Mouse (Mus musculus): ENCODE measurements around the gene Sec61b.

Gene Sec61b

DNA sequence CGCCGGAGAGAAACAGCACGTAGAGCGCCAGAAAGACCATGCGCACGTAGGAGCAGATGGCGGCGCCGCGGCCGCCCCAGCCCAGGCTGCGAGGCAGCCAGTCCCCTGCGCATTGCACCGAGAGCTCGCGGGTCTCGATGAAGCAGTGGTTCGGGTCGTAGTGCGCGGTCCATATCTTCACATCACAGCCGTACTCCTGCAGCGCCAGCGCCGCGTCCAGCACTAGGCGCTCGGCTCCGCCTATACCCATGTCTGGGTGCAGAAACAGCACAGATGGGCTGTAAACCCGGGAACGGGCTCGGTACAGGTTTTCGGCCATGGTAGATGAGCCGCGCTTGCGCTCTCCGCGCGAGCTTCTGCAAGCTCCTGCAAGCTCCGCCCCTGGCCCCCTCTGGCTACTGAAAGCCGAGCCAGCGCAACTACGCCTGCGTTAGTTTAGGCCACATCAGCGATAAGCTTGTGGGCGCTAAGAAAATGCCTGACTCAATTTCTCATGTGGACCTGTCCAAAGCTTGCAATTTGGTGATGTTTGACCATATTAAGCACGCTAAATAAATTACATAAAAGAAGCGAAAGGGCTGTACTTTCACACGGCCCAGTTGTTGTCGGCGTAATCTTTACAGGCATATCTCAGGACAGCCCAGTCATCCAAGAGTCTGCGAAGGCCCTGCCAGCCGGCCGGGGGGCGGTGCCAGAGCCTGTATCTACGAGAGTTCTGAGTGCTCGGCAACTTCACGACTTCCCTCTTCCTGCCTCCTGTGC, at the start of gene Sec61b, which contains the start of gene Alg2:
Gene Sec61b (plus strand): TSS at position 691 of the 762 bp plus-strand sequence.
Gene Alg2 (minus strand): TSS at position 366 of the 762 bp plus-strand sequence.
- peak; percentile 98 for DNase-seq

DNA sequence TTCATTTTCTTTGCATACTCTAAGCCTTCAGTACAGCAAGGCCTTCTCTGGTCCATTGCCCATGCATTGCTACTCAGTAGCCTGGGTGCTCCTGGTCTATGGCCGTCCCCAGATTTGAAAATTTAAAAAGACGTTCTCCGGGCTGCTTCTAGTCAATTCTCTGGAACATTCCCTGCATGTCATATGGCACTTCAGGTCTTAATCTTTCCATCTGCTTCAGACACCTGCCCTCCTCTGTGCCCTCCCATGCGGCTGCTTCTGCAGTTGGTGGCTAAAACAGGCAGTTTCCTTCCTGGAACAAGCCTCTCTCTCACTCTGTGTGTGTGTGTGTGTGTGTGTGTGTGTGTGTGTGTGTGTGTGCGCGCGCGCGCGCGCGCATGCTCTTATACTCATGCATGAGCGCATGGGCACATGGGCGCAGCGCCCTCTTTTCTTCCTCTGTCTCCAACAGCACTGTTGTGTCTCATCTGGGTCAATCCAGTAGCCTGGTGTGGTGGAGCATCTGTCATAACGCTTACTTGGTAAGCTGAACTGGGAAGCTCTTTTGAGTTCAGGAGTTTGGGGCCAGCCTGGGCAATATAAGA, 49.1 kb upstream of the Sec61b start:
- peak; percentile 73 for DNase-seq

DNA sequence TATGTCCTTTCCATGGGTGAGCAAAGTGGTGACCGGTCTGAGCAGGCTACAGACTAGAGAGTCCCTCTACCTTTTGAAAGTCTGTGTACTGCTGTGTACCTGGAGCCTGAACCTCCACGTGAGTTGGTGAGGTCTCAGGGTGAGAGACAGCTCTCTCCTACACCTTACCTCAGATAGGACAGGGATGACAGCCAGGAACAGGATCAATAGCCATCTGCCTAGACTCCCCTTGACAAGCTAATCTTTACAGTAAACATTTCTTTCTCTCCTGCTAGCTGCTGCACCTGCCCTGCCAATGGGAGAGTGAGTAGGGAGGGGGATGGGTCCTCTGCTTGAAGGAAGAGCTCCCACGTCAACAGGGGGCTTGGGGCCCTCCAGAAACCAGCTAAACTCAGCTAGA, 46.9 kb upstream of the Sec61b start:
- DNase-seq, result no peak

DNA sequence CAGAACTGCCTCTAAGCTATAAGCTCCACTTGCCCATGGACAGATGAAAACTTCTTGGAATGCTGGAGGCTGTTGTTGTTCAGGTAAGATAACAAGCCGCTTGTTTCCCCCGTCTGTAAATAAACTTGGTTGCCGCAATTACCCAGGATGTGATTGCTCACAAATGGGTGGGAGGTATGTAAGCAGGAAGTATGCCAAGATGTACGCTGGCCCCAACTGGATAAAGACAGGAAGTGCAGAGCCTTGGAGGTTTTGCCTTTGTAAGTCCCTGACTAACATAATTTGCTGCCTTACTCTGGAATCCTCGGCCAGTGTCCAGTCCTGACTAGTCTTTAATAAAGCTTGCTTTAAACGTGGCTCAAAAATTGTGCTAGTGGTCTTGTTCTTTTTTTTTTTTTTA, 43.9 kb upstream of the Sec61b start:
- no peak for DNase-seq

DNA sequence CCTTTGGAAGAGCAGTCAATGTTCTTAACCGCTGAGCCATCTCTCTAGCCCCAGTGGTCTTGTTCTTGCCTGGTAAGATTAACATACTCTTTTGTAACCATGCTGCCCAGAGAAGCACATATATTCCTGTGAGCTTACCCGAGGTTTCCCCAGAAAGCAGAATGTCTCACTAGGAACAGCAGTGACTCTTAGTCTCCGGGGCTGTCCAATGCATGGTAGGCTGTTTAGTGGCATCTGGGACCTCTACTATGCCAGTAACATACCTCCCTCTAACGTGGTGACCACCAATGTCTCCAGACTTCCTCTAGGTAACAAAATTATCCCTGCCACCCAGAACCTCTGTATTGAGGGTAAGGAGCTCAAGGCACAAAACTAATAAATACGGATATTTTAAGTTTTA, 43.4 kb upstream of the Sec61b start:
- DNase-seq, result no peak

DNA sequence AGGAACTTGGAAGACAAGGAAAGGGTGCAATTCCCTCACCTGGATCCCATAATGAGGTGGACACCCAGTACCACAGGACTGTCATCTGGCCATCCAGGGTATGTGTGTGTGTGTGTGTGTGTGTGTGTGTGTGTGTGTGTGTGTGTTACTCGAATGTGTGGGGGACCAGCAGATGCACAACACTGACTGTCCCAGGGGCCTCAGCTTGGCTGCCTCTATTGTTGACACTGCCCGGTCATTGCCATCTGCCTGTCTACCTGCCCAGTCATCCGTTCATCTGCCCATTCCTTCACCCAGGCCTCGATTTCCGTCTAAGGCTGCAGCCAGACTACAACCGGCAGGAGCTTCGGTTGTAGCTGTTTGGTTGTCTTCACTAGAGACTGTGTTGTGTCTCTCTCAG, 41.7 kb upstream of the Sec61b start:
- DNase-seq, result no peak

DNA sequence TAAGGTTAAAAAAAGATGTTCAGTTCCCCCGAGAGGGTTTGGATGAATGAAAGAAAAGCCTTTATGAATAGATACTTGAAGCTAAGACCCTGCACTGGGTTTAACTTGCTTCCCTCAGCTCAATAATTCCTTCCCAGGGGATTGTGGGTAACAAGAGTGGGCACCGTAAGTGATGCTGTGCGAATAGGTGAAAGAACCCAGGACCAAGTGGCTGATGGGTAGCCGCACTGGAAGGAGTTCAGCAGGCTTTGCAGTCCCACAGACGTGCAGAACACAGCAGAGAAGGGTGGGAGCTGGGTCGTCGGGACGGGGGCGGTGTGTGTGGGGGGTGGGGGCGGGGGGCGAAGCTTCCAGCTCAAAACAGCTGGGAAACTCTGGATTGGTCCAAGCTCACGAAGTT, 39.3 kb upstream of the Sec61b start:
- DNase-seq, result no peak

DNA sequence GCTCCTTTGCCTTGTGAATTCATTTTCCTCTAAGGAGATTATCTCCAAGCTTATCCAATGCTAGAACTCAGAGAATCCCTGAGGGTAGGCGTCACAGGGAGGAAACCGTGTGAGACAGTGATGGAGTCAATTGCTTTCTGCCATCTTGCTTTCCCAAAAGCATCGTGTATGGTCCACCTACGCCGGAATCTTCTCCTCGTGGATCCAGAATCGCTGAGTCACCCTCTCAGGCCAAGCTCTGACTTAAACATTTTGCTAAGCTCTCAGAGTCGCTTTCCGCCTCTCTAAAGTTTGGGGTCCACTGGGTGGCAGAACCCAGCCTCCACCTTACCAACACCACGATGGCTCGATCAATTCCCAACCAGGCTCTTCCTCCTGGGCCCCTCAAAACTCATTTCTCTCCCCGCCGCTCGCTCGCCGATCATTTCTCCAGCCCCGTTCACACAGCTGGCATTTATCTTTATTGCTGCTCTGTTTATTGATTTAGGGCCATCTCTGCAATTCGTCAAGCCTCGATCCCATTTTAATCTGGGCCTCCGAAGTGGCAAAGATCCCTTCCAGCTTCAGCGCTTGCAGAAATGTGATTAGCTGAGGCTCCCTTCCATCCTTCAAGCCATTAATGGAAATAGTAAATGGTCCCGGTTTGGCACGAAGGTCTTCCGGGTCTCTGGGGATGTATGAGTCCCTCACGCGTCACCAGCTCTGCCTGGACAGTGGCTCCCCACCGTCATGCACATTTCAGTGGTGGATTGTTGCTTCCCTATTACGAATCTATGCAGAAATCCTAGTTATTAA, 38.7 kb upstream of the Sec61b start:
- DNase-seq, result no peak

DNA sequence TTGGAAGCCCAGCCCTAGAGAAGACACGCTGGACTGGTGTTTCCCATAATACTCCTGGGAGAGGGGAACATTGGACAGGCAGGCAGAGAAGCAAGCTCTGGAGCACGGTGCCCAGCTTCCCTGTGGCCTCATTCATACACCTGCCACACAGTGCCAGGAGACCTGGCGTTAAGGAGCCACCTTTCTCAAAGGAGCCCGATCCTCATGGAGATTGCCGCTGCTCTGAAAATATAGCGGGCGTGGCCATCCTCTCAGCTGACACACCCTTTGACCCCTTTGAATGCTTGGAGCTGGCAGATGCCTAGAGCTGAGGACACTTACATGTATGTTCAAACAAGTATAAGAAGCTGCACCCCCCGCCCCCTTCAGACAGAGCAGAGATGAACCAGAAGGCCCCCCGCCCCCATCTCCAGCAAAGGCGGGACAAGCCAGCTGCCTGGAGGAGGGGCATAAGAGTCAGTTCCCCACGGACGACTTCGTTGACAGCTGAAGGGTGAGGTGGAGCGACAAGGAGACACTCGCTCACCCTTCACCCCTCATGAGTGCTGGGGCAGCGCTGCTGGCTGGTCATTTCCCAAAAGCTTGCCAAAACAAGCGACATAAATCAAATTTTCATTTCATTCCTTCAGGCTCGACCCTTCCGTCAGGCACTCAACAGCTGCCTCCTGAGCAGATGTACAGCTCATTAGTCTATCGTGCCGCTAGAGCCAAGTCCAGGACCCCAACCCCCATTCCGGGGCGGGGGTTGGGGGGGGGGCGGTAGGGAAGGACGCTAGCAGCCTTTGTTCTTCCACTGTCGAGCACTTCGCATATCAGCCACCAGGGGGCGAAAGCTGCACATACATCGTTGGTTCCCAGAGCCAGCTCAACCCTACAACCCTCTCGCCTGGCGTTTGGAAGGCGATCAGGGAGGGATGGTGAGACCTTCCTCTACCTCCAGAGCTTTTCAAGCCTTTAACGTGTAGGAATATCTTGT, 36.8 kb upstream of the Sec61b start:
- DNase-seq, result peak; percentile 85

DNA sequence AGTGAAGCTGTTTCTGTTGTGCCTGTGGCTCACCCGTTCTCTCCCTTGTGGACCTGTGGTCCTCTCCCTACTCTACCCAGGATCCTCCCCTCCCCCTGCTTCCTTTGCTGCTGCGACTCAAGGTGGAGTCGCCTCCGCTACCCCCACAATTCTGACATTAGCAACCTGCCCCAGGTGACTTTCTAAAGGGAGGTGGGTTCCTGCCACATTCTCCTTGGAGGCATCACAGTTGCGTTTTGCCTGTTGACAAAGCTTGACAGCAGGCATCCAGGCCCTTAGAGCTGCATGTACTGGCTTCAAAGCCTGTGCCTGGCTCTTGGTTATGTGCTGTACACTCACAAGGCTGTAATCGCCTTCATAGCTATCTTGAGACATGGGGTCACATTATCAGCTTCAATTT, 35.5 kb upstream of the Sec61b start:
- DNase-seq, result no peak

DNA sequence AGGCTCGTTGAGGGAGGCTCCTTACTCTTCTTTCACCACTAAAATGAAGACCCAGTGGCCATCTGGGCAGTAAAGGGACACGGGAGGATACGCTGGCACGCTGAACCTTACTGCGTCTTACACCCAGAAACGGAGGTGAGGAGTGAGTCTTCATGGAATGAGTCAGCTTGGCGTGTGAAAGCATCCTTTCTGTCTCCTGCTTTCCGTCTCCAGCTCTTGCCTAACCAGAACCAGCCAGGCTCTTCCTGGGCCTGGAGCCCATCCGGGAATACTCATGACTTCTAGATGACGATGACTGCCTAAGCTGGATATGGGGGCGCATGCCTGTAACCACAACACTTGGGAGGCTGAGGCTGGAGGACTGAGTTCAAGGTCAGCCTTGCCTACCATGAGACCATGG, 33.5 kb upstream of the Sec61b start:
- no peak for DNase-seq

DNA sequence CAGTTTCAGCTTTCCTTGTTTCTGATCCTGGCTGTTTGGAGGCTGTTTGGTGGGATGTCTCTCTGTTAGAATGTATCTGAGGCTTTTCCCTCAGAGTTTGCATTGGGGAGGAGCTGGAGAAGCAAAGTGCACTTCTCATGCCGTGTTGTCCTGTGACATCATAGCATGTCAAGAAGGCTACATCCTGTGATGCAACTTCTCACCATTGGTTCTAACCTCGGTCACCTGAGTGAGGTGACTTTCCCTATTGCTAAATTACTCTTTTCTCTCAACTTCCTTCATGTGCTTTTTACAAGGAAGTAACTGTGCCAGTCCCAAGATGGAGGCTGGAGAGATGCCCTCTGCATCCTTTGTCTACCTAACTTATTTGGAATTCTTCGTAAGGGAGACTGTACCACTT, 25.9 kb upstream of the Sec61b start:
- DNase-seq, result no peak

DNA sequence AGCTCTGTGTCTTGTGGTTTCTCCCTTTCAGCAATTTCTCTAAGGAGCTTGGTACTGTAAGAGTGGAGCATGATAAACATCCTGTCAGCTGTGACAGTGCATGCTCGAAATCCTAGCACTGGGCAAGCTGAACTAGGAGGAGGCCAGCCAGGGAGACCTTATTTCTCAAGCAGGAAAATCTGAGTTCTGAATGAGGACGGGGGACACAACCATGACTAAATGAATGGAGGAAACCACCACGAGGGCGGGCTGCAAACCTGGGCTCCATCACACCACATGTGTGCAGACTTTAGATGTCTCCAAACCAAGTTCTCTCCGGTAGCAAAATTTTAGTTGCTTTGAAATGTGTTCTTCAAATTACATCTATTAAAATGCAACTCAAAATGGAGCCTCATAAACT, 25.3 kb upstream of the Sec61b start:
- DNase-seq, result no peak

DNA sequence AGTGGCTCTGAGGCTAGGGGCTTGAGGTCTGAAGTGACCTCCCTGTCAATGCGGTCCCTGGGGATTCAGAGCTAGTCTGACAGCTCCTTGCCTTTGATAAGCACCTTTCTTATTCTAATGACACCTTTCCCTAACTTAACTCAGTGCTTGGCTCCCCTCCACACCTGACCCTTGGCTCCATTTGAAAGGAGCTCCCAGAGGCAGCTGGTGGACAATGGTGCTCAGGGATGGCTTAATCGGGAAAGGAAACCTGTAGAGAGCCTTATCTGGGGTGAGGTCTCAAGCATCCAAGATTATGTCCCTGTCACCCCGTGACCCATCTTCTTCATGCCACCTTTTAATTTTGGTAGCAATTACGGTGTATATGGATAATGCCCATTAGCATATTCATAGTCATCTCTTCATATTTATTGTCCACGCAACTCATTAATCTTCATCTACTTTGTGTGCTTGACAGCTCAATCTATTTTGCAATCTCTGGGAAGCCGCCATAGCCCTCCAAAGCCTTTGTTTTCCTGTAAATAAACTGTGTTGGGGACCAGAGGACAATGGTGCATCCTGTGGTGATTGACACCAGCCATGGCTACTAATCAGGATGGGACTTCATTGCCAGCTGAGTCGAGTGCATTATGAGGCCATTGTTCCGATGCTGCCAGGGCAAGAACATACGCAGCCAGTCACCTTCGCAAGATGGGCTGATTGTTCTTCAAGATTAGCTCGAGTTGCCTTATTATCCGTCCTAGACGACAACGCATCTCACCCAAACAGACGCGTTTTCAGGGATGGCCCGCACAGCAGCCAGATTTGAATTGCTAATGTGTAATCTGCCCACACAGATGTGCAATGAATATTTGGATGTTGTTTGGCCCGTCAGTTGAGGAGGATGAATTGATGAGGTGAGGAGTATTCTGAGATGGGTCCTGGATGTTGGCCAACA, 24.6 kb upstream of the Sec61b start:
- no peak for DNase-seq

DNA sequence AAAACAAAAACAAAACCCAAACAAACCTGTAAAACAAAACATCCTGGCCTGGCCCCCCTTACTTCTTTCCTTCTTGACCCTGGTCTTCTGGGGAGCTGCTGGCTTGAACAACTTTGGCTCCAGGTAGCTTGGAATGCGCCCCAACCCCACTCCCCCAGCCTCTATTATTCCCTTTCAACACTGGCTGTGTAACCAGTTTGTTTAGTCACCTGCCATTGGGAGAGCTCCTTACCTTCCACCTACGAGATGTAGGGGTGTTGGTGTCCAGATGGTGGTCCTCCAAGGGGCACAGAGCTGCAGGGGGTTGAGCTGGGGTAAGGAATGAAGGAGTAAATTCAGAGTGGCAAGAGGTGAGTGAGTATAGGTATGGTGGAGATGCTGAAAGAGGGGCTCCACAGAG, 7.3 kb upstream of the Sec61b start:
- no peak for DNase-seq

DNA sequence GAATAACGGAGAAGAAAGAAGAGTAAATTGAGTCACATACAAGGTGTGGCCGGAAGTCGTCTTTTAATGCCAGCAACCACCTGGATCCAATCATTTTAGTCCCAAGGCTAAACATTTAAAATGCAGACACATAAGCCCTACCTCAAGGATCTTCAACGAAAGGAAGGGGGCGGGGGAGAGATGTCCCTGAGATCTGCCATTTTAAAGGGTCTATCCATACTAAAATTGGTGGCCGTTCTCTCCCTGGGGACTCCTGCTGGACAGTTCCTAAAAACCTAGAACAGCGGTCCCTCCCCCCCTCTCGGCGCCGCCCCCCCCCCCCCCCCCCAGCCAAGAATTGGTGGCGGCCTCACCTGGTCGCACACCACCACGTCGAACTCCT, 881 bp upstream of the Sec61b start:
- DNase-seq, result no peak

DNA sequence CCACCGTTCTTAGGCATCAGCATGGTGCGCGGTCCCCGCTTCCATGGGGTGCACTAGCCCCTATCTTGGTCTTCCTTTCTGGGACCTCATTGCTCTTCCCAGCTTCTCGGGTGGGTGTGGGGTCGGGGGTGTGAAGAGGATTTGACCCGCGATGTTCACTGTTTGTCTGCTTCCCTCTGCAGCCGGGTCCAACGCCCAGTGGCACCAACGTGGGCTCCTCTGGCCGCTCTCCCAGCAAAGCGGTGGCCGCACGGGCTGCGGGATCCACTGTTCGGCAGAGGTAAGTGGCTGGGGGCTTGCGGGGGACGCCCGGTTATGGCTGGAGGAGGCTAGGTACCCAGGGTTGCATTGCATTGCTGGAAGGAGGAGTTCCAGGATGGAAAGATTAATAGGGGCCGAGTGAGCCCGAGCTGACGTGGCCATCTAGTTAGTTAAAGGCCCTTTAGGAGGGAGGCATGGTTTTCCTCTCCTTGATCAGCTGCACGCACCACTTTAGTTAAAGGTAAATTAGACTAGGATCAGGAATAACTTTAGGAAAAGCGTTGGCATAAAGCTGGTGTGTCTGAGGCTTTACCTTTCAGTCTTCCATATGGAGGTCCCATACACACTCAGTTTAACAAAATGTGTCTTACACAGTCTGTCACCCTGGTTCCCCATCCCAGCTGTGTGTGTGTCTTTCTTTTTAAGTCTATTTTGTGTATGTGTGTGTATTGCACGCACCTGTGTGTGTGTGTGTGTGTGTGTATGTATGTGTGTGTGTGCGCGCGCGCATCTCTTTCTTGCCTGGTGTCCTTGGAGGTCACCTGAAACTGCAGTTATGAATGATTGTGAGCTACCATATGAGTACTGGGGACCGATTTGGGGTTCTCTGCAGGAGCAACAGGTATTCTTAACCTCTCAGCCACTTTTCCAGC, 529 bp downstream of the Sec61b start:
- peak; percentile 27 for DNase-seq

DNA sequence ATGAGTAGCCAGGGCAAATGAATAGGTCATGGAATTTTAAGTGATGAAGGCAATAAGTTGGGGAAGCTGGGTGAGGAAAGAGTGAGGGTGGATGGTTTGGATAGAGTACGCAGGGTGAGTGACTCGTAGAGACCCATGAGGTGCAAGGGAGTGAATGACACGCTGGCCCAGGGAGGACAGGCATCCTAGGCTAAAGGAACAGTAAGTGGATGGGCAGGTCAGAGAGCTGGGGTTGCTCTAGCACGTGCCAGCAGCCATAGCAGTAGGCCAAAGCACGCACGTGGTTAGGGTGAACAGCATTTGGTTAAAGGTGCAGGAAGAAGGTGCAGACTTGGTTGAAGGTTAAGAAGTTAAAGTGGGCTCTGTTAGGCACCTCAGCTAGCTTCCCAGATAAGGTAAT, 3.1 kb downstream of the Sec61b start:
- DNase-seq, result no peak

DNA sequence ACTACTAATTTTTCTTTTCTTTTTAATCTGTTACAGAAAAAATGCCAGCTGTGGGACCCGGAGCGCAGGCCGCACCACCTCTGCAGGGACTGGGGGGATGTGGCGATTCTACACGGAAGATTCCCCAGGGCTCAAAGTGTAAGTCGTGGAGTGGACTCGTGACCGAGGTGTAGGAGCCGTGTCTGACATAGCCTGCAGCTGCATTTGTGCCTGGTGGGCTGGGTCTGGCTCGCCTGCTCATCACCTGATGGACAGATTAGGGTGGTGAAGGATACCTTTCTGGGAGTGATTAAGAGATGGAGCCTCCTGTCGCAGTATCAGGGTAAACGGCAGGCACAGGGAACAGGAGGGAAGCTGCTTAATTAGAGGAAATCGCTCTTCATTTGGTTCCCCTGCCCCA, 5.6 kb downstream of the Sec61b start:
- DNase-seq, result no peak

DNA sequence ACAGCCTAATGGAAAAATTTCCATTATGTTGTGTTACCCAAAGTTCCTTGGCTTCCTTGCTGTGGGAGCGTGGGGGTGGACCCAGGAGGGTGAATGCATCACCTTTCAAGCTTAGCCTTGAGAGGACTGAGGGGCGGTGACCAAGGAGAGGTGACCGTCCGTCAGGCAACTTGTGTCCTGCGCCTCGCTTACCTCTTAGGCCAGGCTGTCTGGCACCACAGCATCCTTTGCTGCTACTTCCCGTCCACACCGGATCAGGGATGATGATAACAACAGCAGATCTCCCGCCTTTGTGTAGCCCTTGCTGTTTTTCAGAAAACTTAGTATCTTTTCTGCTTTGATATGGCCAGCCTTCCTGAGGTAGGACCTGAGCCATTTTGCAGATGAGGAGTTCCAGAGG, 6.1 kb downstream of the Sec61b start:
- no peak for DNase-seq

DNA sequence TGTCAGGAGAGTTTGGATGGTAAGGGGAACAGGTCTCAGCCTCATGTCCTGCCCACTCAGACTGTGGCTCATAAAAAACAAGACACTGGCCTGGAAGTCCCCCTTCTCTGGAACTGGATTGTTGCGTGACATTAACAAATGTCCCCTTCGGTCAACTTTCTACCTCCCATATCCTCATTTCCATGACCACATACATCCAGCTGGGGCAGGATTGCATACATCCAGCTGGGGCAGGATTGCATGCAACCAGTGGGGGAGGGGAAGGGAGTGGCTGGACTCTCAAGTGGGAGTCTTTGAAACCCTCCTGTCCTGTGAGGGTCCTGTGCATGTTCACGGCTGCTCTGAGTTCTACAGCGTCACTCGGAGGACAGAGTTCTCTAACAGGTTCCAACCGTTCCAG, 16.8 kb downstream of the Sec61b start:
- no peak for DNase-seq

All from thymus, postnatal 14 days (tissue).